Mouse (Mus musculus) layer of hippocampus, postnatal 25 days (tissue): ENCODE data around the gene Akr1c21. TPM values are rescaled to one million over a fixed set of nuclear protein-coding genes. Genes with fewer than 3 reads are reported as not detected.
"Not testable (repeated sequence)": the region's sequence is repeated elsewhere in the genome, so short reads cannot be mapped to it uniquely, and the experiment has no call there.

Experiments used
- DNase-seq, 2 experiments: peaks; one replicate each; pipeline ENCODE4 v3.0.0; 2022; ENCODE audit warnings: mixed read lengths in 2 of 2, low spot score in 1 of 2; ENCODE audit errors: extremely low spot score in 1 of 2
- total RNA-seq, 2 experiments: library from RNA; stranded (reverse); gene quantifications; 2 replicates each; pipeline ENCODE4 v1.2.3; 2021

Gene Akr1c21
- total RNA-seq: not detected

- no peak for DNase-seq
Observed at GRCm38 (mm10) chr13:4573871-4574270, at the start of gene Akr1c21. Akr1c21 (plus strand) TSS chr13:4574075.

DNA sequence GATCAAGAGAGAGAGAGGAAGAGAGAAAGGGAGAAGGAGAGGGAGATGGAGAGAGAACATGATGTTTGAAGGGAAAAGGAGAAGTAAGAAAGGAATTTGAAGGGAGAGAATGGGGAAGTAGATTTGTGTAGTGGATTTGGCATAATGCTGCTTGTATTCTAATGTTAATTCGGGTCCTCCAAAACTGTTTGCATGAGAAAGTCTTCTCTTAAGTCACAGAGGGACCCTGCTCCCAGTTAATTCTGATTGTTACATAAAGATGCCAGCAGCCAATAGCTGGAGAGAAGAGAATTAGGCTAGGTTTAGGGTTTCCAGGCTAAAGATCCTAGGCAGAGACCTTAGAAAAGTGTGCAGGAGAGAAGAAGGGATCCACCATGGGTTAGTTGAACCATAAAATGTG, 14.7 kb upstream of the Akr1c21 start:
- no peak for DNase-seq

DNA sequence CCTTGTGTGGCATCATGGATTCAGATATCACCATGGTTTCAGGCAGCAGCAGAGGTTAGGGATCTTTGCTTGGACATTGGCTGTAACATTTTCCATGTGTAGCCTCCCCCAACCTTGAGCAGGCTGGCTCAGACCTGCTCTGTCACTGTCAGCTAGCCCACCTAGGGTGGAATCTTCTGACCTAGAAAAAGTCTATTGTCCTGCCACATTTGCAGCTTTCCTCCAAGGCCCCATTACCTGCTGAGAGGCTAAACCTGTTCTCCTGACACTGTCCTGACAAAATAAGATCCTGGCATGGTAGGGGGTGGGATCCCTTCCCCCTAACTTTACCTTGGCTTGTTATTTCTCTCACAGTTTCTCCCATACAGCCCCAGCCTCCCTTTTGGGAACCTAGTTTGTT, 13.4 kb upstream of the Akr1c21 start:
- no peak for DNase-seq

DNA sequence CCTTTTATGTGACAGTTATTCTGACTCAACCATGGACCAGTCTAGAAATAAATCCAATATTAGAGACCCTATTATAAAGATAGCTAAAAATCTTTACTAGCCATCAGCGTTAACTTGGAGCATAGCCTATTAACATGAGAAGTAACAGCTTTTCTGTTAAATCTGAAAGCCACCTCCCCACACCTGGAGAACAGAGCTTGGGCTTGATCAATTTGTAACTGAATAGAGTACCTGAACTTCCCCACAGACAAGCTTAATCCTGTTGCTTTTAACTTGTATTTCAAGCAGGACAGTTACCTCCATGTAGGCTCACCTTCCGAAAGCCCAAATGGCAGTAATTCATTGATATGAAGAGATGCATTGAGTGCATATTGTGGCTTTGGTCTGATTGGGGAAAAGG, 7.9 kb upstream of the Akr1c21 start:
- no peak for DNase-seq

GRCm38 (mm10) chr13:4576921-4577320, 3.0 kb downstream of the Akr1c21 start:
- no peak for DNase-seq

DNA sequence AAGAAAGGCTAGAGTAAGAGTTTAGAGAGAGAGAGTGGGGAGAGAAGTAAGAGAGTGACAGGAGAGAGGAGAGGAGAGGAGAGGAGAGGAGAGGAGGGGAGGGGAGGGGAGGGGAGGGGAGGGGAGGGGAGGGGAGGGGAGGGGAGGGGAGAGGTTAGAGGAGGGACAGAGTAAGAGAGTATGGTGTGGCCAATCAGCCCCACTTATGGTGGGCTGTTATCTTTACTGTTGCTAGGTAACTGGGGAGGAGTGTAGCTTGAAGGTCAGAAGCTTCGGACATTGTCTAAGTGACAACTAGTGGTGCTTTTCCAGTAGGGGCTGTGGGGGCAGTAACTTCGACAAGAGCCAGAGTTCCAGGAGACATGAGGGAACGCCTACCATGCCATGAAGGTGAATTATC, 29.6 kb downstream of the Akr1c21 start:
- DNase-seq: not testable (repeated sequence)

DNA sequence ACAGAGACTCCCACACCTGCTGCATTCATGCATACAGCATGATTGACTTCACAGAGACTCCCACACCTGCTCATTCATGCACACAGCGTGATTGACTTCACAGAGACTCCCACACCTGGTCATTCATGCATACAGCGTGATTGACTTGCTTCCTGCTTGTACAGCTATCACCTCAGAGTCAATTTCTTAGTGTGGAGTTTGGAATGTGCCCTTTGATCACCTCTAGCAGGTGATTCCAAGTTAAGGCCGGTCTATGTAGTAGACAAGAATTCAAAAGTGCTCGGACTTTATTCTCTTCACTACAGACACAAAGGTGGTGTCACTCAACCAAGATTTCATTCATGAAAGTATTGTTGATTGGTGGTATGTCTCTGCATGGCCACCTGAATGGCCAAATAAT, 32.9 kb downstream of the Akr1c21 start:
- no peak for DNase-seq

DNA sequence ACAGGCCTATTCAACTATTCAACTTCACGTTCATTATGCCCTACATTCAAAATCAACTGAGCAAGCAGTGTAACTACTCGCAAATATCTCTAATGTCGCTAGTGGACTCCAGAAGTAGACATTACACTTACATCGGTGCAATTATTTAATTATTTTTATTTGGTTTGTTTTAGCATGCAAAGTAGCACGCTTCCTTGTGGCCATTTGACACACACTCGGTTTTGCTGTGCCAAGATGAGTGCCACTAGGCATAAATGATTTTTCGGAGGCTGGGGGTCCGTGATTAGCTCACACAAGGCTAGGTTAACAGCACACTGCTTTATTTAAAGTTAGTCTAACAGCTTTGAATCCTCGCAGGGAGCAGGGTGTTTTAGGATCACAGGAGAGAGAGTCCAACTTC, 34.7 kb downstream of the Akr1c21 start:
- no peak for DNase-seq

DNA sequence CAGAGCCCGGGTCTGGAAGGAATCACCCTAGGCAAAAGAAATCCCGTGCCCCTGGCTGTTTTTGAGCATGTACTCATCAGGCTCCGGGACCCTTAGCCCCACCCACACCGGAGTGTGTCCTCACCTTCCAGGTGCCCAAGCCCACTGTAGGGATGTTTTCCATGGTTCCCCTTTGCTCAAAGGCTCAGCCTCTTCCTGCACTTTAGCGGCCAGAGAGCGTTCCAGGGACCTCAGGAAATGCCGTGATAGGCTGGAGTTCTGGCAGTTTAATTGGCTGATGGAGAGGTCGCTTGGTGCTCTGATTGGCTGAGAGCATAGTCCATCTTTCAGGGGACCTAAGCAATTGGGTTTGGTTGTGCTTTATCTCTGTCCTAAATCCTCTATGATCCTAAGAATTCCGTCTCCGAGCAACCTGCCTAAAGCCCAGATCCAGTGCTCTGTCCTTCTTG, 35.1 kb downstream of the Akr1c21 start, which contains the start of gene Akr1e1:
Akr1e1 (minus strand) TSS at position 214 of the 449 bp plus-strand sequence.
- peak; percentile 71 to 73 for DNase-seq

DNA sequence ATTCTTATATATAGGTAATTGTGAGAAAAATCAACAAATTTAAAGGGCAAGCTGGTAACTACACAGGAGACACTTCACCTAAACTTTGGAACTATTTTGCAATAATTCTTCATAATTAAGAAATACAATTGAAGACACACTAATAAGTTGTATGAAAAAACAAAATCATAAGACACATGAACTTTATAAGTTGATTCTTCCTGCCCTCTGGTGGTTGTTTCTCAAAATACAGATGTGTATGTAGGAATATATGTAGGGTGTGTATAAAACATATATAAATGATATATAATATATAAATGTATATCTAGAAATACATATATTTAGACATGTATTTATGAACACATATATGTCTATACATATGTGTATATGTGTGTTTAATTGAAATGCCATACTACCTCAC, 37.0 kb downstream of the Akr1c21 start:
- DNase-seq: no peak

Other genes with a start within 250 kb of the Akr1c21 start
- gene Akr1c6, start 139.8 kb upstream of the Akr1c21 start, total RNA-seq: not detected
- not detected for gene Akr1c20, start 50.7 kb upstream of the Akr1c21 start, total RNA-seq
- gene Akr1e1, start 35.1 kb downstream of the Akr1c21 start, total RNA-seq: 10 to 100 TPM; 21.9 to 22.7 TPM